Mouse (Mus musculus) stomach, embryonic 16.5 days (tissue): ENCODE results near the gene Trappc5. TPM values are rescaled to one million over a fixed set of nuclear protein-coding genes. Genes with fewer than 3 reads are reported as not detected.

ENCODE experiments used
- ATAC-seq: fragments of 200-750 bp; cut with Nextera tagmentation; 2 replicates; pipeline ENCODE4 v1.8.0; 2017; ENCODE audit warnings: moderate number of reproducible peaks, moderate TSS enrichment; ENCODE audit not compliant: insufficient read depth, low FRiP score
- H3K27ac ChIP-seq: fragments of 300-500 bp; sonication (generic); 2 replicates; pipeline ENCODE4 v1.5.1; 2014; ENCODE audit warnings: low read length
- H3K27me3 ChIP-seq: fragments of 300-500 bp; sonication (generic); 2 replicates; pipeline ENCODE4 v1.6.1; 2014; ENCODE audit warnings: low read length, control low read depth, mixed read lengths; ENCODE audit not compliant: control insufficient read depth, insufficient read depth
- H3K36me3 ChIP-seq: fragments of 300-500 bp; sonication (generic); 2 replicates; pipeline ENCODE4 v1.6.1; 2014; ENCODE audit warnings: low read length; ENCODE audit not compliant: control insufficient read depth, insufficient read depth
- H3K4me1 ChIP-seq: fragments of 300-500 bp; sonication (generic); 2 replicates; pipeline ENCODE4 v1.6.1; 2014; ENCODE audit warnings: low read length, control low read depth, mixed read lengths; ENCODE audit not compliant: control insufficient read depth, insufficient read depth
- H3K4me2 ChIP-seq: fragments of 300-500 bp; sonication (generic); 2 replicates; pipeline ENCODE4 v1.6.1; 2014; ENCODE audit warnings: low read depth, low read length, mixed read lengths
- H3K4me3 ChIP-seq: fragments of 300-500 bp; sonication (generic); replicated peaks from 2 replicates; pipeline ENCODE4 v1.5.1; 2014; ENCODE audit warnings: mild to moderate bottlenecking, low read length
- H3K9ac ChIP-seq: fragments of 300-500 bp; sonication (generic); 2 replicates; pipeline ENCODE4 v1.6.1; 2014; ENCODE audit warnings: low read length
- H3K9me3 ChIP-seq: fragments of 300-500 bp; sonication (generic); replicated peaks from 2 replicates; pipeline ENCODE4 v1.6.1; 2016; ENCODE audit warnings: low read length, control low read depth; ENCODE audit not compliant: control insufficient read depth
- WGBS: fragments of 180-500 bp; shearing (Covaris S2); extraction: QIAGEN DNeasy Blood & Tissue Kit; methylation state at CpG from one replicate; pipeline ENCODE4 v1.1.7; 2014; 5-methylcytosine and 5-hydroxymethylcytosine counted together
- polyA plus RNA-seq: library from polyadenylated mRNA; unstranded; fragments of >200 nt; fragmentation: Nextera tagmentation; extraction: Ambion mirVana; gene quantifications from 2 replicates; pipeline ENCODE4 v1.2.1, GENCODE M21; 2015

Gene Trappc5
- polyA plus RNA-seq, 1 experiment from 2014 or later: 38.0 TPM

- no peak for ATAC-seq
Observed at GRCm38 (mm10) chr8:3648268-3648667, 27.8 kb upstream of the Trappc5 start.

GRCm38 (mm10) chr8:3648990-3649389 is 27.1 kb upstream of the Trappc5 start:
- ATAC-seq: no peak
- Histone ChIP-seq H3K4me3 (no peak overlapping the region), H3K27me3 (no peaks in the 10 kb centered on the region), H3K9ac (no peak overlapping the region), H3K36me3 (no peaks in the 10 kb centered on the region), H3K27ac (no peak overlapping the region), H3K4me1 (no peaks in the 10 kb centered on the region), H3K9me3 (no peaks in the 10 kb centered on the region), H3K4me2 (no peak overlapping the region)
- WGBS: 47% methylated on average over 1 of the region's 1 CpGs

More at GRCm38 (mm10) chr8:3648268-3648667, 27.8 kb upstream of the Trappc5 start:
- H3K36me3 ChIP-seq: no peaks in the 10 kb centered on the region
- H3K4me1 ChIP-seq: no peaks in the 10 kb centered on the region
- no peak overlapping the region for H3K9ac ChIP-seq
- no peak overlapping the region for H3K4me2 ChIP-seq
- 54% methylated on average over 2 of the region's 2 CpGs for WGBS
- H3K9me3 ChIP-seq: no peaks in the 10 kb centered on the region
- H3K27me3 ChIP-seq: no peaks in the 10 kb centered on the region
- H3K27ac ChIP-seq: no peak overlapping the region
- no peak overlapping the region for H3K4me3 ChIP-seq

- Histone ChIP-seq H3K9ac (no peak overlapping the region), H3K4me3 (no peak overlapping the region), H3K36me3 (no peaks in the 10 kb centered on the region), H3K9me3 (no peaks in the 10 kb centered on the region), H3K27me3 (no peaks in the 10 kb centered on the region), H3K4me1 (no peaks in the 10 kb centered on the region), H3K27ac (no peak overlapping the region), H3K4me2 (no peak overlapping the region)
- 64% methylated on average over 3 of the region's 3 CpGs for WGBS
- ATAC-seq: no peak
Observed at GRCm38 (mm10) chr8:3652845-3653244, 23.3 kb upstream of the Trappc5 start.

GRCm38 (mm10) chr8:3654726-3655508 is 21.2 kb upstream of the Trappc5 start:
- Histone ChIP-seq H3K36me3 (no peaks in the 10 kb centered on the region), H3K27ac (no peak overlapping the region), H3K27me3 (no peaks in the 10 kb centered on the region), H3K4me1 (no peaks in the 10 kb centered on the region), H3K9ac (no peak overlapping the region), H3K4me3 (no peak overlapping the region), H3K4me2 (no peak overlapping the region), H3K9me3 (no peaks in the 10 kb centered on the region)
- 66% methylated on average over 11 of the region's 11 CpGs for WGBS
- ATAC-seq: no peak

- no peaks in the 10 kb centered on the region for H3K9me3 ChIP-seq
- no peak within 1 kb of the TSS for H3K4me2 ChIP-seq
- no peak within 1 kb of the TSS for H3K27ac ChIP-seq
- no peak within 1 kb of the TSS for H3K9ac ChIP-seq
- no peaks in the 10 kb centered on the region for H3K4me1 ChIP-seq
- ATAC-seq: no peak
- no peaks in the 10 kb centered on the region for H3K27me3 ChIP-seq
- no peak within 1 kb of the TSS for H3K4me3 ChIP-seq
- no peaks in the 10 kb centered on the region for H3K36me3 ChIP-seq
- WGBS: 52% methylated on average over 3 of the region's 3 CpGs
Observed at GRCm38 (mm10) chr8:3655526-3655925, 20.6 kb upstream of the Trappc5 start, which contains the start of gene Retn. TSS of gene Retn (plus strand) at chr8:3655770.

GRCm38 (mm10) chr8:3656725-3657381 is 19.2 kb upstream of the Trappc5 start:
- no peak overlapping the region for H3K27ac ChIP-seq
- no peak overlapping the region for H3K4me2 ChIP-seq
- no peak for ATAC-seq
- H3K27me3 ChIP-seq: no peaks in the 10 kb centered on the region
- H3K4me3 ChIP-seq: no peak overlapping the region
- no peaks in the 10 kb centered on the region for H3K9me3 ChIP-seq
- no peaks in the 10 kb centered on the region for H3K36me3 ChIP-seq
- no peak overlapping the region for H3K9ac ChIP-seq
- WGBS: 16% methylated on average over 7 of the region's 7 CpGs
- no peaks in the 10 kb centered on the region for H3K4me1 ChIP-seq

- no peak overlapping the region for H3K4me3 ChIP-seq
- H3K36me3 ChIP-seq: no peaks in the 10 kb centered on the region
- no peak for ATAC-seq
- no peak overlapping the region for H3K27ac ChIP-seq
- no peak overlapping the region for H3K4me2 ChIP-seq
- WGBS: 78% methylated on average over 8 of the region's 8 CpGs
- no peaks in the 10 kb centered on the region for H3K4me1 ChIP-seq
- no peak overlapping the region for H3K9ac ChIP-seq
- no peaks in the 10 kb centered on the region for H3K27me3 ChIP-seq
- no peaks in the 10 kb centered on the region for H3K9me3 ChIP-seq
Observed at GRCm38 (mm10) chr8:3660889-3661288, 15.2 kb upstream of the Trappc5 start.

- no peak overlapping the region for H3K27ac ChIP-seq
- H3K9ac ChIP-seq: no peak overlapping the region
- no peaks in the 10 kb centered on the region for H3K9me3 ChIP-seq
- no peaks in the 10 kb centered on the region for H3K36me3 ChIP-seq
- no peaks in the 10 kb centered on the region for H3K27me3 ChIP-seq
- H3K4me3 ChIP-seq: no peak overlapping the region
- no peak overlapping the region for H3K4me2 ChIP-seq
- H3K4me1 ChIP-seq: no peaks in the 10 kb centered on the region
- no peak for ATAC-seq
- 55% methylated on average over 5 of the region's 5 CpGs for WGBS
Observed at GRCm38 (mm10) chr8:3664405-3664804, 11.7 kb upstream of the Trappc5 start.

- WGBS: 69% methylated on average over 6 of the region's 6 CpGs
Observed at GRCm38 (mm10) chr8:3665507-3665906, 10.6 kb upstream of the Trappc5 start, which contains the start of gene Mcemp1. TSS of gene Mcemp1 (plus strand) at chr8:3665754.

More at GRCm38 (mm10) chr8:3665507-3665906, 10.6 kb upstream of the Trappc5 start, which contains the start of gene Mcemp1:
- ATAC-seq: no peak
- H3K9ac ChIP-seq: no peak within 1 kb of the TSS
- H3K4me1 ChIP-seq: no peaks in the 10 kb centered on the region
- H3K27me3 ChIP-seq: no peaks in the 10 kb centered on the region
- no peak within 1 kb of the TSS for H3K4me3 ChIP-seq
- no peak within 1 kb of the TSS for H3K27ac ChIP-seq
- H3K9me3 ChIP-seq: no peaks in the 10 kb centered on the region
- no peak within 1 kb of the TSS for H3K4me2 ChIP-seq
- H3K36me3 ChIP-seq: no peaks in the 10 kb centered on the region
